Mouse (Mus musculus) gastrocnemius, postnatal 4 days (tissue): ENCODE results near the gene Mllt11. TPM values are rescaled to one million over a fixed set of nuclear protein-coding genes. Genes with fewer than 3 reads are reported as not detected.

Experiments
- DNase-seq, 2 experiments: peaks; one replicate each; pipeline ENCODE4 v3.0.0; 2021 to 2022; ENCODE audit warnings: low spot score in 2 of 2, mixed read lengths in 2 of 2
- total RNA-seq, 2 experiments: library from RNA; stranded (reverse); gene quantifications; 2 replicates each; pipeline ENCODE4 v1.2.3; 2021

Mllt11 gene
- total RNA-seq, 2 experiments from 2014 or later: 30.9 to 34.4 TPM

DNA sequence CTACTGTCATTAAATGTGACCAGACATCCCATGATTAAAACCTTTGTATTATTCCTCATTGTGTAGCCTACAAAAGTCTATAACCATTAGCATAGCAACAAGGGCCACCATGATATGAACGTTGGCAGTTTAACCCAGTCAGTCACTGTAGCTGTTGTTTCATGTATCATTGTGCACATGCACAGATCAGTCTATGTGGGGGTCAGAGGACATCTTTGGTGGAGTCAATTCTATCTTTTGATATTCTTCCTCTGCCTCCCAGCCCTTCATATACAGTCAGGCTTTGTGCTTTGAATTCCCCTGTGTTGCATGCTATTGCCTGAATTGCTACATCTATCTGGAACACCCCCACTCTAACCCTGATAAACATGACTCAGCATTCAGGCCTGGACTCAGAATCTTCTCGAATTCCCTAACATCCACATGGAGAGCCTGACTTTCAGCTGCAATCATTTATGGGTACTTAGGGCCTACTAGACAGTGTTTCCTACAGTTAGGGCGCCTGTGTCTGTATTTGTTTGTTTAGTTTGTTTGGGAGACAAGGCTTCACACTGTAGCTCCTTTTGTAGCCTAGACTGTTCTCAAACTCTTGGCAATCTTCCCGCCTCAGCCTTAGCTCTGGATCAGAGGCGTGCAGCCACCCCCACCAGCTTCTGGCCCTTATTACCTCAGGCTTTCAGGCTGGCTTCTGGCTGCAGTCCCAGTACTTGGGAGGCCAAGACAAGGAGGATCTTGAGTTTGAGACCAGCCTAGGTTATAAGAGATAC, 14.7 kb upstream of the Mllt11 start:
- DNase-seq: peak in 1 of 2 experiments; percentile 33

- no peak for DNase-seq
These were observed 11.1 kb upstream of the Mllt11 start for GRCm38 (mm10) chr3:95243086-95243485.

DNA sequence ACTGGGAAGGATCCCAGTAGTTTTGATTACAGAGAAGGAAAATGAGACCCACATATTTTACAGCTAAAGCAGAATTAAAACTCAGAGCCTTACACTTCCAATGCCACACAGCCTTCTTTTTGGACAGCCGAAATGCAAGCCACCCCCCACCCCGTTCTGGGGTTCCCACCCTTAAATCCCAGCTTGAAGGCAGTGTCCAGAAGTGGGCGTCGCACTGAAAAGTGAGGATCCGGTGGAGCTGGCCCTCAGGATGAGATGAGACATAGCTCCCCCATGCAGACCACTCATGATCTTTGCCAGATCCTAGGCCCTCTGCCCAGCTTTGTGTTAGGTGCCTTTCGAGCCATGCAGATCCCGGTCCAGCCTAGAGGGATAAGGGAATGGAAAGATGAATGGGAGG, 9.5 kb upstream of the Mllt11 start, which contains the start of gene Gm128:
TSS of gene Gm128 (minus strand) at position 101 of the 400 bp plus-strand sequence.
- DNase-seq: no peak

DNA sequence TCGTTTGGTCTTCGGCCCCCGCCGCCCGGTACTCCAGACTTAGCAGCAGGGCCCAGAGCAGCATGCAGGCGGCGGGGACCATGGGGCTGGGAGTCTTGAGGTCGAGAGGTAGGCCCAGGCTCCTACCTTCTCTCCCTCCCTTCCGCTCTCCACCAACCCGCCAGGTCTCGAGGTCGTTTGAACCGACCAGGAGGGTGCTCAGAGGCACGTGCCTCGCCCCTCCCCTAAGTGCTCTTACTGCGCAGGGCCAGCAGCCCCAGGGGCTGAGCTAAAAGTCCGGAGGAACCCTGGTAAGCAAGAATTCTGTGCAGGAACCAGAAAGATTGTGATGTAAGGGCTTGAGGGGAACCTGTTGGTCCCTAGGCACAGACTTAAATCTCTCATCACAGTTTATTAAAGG, 8.9 kb upstream of the Mllt11 start:
- DNase-seq: no peak

DNA sequence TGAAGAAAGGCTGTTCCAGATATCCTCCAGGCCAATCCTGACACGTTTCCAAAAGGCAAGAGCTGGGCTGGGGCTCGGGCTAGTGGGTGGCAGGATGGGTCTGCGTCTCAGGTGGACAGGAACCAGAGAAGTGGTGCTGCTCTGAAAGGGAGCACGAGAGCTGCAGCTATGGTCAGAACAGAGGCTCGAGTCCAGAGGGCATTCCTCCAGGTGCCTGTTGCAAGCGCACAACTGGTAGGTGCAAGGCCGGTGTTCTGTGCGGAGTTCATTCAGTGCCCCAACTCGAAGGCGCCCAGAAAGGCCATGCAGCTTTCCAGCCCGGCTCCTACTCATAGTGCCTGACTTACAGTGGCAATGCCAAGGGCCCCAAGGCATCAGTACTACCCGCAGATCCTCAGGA, 8.0 kb upstream of the Mllt11 start:
- DNase-seq: no peak

- no peak for DNase-seq
These were observed 7.1 kb upstream of the Mllt11 start for GRCm38 (mm10) chr3:95239022-95239421.

DNA sequence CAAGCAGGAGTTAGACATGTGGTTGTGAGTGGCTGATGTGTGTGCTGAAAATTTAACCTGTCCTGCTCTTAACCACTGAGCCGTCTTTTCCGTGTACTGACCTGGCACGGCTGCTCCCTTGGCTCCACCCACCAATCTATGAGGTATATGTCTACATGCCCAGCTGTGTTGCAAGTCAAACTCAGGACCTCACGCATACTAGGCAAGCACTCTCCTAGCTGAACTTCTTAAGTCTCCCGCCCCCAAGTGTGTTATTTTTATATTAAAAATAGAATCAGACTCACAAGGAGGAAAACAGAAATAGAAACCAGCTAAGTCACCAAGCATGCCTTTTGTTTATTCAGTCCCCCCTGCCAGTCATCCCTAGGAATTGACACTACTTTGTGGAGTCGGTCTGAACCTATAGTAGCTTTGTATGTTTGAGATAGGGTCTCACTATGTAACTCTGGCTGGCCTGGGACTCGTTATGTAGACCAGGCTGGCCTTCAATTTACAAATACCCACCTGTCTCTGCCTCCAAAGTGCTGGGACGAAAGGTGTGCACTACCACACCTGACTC, 5.6 kb upstream of the Mllt11 start:
- no peak for DNase-seq

- no peak for DNase-seq
These were observed 3.7 kb upstream of the Mllt11 start for GRCm38 (mm10) chr3:95235386-95236301.

DNA sequence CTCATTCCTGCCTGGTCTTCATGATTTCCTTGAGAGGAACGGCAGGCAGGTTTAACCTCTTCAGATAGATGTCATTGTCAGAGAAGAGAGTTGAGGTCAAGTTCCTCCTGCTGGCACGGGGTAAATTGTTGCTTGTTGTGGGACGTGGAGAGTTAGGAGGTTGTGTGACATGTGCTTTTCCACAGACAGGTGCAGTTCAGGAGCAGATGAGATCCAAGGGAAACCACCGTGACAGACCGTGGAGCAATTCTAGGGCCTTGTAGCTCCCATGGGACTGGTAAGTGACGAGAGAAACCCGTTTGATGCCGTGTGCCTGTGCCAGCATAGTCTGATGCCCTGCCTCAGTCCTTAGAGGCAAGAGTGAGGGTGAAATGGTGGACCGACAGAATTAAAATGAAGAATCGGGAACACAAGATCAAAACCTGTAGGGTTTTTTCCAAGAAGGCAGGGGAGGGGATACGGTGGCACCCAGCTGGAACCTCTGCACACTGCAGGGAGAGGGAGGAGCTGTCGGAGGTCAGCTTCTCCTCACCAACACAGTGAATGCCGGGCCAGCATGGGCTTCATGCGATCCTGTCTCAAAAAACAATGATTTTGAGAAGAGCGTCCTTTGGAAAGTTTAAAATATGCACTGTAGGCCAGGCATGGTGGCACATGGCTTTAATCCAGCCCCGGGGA, 1.5 kb upstream of the Mllt11 start:
- DNase-seq: no peak

GRCm38 (mm10) chr3:95232771-95233170, 800 bp upstream of the Mllt11 start:
- no peak for DNase-seq

DNA sequence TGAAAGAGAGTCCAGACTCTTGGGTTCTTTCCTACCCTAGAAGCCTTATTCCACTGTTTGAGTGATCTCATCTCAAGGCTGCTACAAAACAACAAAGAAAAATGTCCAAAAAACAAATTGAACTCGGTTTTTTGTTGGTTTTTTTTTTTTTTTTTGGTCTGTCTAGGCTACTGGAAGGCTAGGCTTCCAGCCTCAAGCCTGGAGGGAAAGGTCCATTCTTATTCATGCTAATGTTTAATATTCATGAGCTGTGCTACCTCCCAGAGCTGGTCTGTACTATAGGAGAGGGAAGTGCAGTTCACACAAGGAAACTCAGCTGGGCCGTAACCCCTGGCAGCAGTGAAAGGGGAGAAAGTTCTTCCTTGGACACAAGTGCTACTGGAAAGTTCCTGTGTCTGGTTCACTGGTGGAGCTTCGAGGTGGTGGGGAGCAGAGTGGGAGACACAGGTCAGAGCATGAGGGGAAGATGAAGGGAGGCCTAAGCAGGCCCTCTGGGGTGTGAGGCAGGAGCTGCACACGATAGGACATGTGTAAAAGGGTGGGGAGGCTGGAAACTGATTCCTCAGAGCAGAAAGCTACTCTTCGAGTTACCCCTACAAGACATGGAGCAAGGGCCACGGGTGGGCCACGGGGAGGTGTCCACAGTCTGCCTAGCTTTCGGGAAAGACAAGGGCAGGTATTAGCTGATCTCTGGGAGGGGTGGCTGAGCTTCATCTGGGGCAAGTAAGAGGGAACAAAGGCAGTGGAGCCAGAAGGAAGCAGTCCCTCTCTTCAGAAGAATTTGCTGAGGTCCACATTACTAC, 1.3 kb downstream of the Mllt11 start:
- DNase-seq: no peak

DNA sequence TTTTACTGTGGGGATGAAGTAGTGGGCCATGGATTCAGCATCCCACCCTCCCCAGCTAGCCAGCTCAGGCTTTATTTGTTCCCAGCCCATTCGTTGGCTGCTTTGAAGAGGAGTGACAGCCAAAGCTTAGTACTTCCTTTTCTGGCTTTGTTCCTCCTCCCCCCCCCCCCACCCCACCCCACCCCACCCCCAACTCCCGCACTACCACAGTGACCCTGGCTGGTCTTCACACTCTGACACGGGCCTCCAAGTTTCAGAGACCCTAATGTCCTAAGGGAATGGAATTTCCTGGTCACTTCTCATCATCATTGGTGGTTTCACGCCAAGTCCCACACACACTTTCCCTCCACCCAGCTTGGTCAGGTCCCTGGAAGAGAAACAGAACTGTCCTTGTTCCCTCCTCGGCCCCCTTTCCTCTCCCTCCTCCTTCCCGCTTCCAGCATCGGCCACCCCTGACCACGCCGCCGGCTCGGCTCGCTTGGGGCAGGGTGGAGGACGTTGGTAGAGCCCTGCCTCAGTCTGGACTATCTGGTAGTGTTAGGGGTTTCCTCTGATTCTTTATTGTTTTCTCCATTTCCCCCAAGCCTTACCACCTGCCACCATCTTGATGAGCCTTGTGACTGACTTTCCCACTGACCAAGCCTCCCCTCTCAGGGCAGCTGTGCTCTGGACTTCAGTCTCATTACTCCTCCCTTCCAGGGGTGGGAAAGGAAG, 2.0 kb downstream of the Mllt11 start:
- peak in 1 of 2 experiments; percentile 58 for DNase-seq

- peak in 1 of 2 experiments; percentile 45 for DNase-seq
These were observed 2.8 kb downstream of the Mllt11 start for GRCm38 (mm10) chr3:95228894-95229780.

DNA sequence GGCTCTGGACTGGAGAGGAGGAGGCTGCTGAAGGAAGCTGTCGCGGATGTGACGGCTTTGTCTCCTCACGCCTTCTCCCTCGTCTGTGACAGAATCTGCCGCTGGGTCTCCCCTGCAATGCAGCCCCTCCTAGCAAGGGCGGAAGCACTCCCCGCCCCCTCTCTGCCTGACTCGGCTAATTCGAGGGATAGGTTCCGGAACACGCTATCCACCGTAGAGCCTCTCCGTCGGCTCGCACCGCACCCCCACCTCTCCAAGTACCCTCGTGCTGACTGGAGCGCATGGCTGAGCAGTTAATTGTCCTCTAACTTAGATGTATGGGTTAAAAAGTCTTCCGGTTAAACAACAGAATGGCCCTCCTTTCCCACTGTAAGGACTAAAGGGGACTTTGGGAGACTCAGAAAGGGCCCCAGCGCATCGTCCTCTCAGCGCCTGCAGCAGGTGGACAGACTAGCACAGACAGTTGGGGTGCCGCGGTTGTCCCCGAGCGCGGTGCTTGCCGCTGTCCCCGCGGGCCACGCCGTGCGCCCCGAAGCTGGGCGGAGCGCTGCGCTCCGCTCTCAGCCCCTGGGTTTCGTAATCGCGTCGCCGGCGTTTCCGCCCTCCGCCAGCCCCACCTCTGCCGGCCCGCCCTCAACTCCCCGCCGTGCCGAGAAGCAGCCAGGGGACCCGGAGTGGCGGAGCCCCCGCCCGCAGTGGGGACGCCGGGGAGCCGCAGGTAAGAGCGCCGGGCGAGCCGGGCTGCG, 3.6 kb downstream of the Mllt11 start, which contains the start of gene Cdc42se1:
TSS of gene Cdc42se1 (plus strand) at position 585 of the 746 bp plus-strand sequence.
- DNase-seq: peak; percentile 77 to 86

- no peak for DNase-seq
These were observed 4.8 kb downstream of the Mllt11 start for GRCm38 (mm10) chr3:95227214-95227613.

GRCm38 (mm10) chr3:95224295-95224694, 7.7 kb downstream of the Mllt11 start:
- DNase-seq: no peak

- DNase-seq: no peak
These were observed 8.9 kb downstream of the Mllt11 start for GRCm38 (mm10) chr3:95223041-95223440.
